Mouse (Mus musculus) frontal cortex, postnatal 14 days (tissue): ENCODE measurements around the gene Dll4.

Experiments used
- DNase-seq, 2 experiments: peaks; one replicate each; pipeline ENCODE4 v3.0.0; 2022; ENCODE audit warnings: low spot score in 2 of 2

Dll4 gene

DNA sequence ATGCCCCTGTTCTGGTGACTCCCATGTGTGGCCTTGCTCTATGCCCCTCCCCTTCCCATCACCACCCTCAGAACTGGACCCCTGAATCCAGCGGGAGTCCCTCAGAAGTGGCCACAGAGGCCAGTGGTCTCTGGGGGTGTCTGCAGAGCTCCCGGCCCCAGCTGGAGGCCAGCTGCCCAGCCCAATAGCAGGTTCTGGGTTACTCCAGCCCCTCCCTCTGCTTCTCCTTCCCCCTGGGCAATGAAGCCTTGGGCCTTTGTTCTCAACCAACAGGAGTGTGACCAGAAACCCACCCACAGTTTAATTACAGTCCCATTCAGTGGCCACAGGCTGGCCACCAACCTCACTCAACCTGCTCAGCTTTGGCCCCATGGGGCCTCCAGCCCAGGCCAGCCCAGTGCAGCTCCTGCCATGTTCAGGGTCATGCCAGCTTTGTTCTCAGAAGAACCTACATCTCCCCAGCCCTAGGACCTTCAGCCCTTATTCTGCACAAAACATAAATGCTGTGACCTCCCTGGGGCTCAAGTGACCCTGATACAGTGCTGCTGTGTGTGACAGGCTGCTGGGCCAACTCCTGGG, 13.1 kb upstream of the Dll4 start:
- no peak for DNase-seq

DNA sequence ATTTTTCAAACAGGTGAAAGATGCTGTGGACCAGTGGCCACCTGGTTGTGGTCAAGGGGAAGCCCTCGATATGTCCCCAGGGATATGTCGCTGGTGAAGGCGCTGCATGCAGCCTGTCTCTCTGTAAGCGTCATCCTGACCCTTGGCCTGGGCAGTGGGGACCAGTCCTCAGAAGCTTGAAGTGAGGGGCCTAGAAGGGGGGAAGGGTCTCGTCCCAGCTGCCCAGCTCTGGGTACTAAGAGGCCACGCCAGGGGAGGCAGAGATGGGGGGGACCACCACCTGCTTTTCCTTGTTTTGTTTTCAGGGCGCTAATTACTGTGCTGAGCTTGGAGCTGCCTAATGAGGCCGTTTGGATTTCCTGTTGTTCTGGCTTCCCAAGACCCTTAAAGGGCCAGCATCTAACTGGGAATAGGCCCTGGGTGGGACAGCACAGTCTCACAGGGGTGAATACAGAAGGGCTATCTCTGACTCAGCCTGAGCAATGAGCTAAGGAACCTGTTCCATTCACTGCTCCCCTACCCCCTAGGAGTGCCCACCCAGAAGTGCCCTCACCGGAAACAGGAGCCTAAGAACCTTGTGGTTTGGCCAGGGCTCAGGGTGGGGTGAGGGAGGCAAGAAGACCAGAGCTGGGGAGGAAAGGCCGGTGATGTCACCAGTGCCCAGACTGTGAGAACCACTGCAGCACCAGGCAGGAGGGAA, 11.7 kb upstream of the Dll4 start:
- DNase-seq = no peak

DNA sequence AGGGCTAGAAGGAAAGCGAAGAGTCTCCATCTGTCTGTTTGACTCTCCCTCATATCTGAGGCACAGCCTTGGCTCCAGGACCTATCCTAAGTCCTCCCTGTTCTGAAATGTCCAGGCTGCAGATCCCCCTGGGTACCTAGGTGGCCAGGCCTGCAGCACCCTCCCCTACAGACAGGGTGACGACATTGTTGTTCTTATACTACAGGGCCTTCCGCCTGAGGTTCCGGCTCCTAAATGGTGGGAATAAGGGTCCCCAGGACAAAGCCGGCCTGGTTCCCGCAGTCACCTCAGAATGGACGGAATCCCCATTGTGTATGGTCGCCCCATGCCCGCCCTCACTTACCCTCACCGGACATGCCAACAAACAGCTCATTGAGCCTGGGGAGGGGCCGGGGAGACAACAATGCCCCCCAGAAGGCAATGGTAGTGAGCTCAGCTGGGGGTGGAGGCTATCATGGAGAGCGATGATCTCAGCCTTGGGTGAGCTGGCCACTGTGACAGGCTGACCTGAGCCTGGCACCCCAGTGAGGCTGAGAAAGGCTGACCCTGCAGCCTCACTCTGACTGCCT, 10.8 kb upstream of the Dll4 start:
- DNase-seq = no peak

DNA sequence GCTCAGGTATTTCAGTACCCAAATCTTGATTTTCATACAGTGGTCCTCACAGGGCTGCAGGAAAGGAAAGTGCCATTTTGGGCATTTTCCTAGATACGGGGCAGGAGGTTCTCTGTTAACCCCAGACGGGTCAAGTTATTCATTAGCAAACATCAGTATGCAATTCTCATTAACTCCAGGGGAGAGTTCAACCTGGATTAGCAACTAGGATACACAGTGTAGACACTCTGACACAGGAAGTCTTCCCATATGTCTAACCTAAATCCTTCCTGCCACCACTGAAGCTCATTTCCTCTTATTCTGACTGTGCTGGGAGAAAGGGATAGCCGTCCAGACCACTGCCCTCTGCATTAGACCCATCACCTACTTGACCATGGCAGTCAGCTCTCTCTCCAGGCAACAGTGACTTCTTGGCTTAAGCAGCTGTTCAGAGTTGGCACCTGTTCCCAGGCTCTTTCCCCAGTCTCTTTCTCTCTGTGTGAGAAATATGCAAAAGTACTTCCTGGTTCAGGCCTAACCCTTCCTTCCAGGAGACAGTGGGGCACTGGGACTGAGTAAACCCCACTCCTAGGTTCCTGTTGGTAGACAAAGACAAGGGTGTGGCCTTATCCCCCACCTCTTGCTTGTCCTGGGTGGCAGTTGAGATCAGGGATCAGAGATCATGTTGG, 7.4 kb upstream of the Dll4 start:
- DNase-seq = no peak

DNA sequence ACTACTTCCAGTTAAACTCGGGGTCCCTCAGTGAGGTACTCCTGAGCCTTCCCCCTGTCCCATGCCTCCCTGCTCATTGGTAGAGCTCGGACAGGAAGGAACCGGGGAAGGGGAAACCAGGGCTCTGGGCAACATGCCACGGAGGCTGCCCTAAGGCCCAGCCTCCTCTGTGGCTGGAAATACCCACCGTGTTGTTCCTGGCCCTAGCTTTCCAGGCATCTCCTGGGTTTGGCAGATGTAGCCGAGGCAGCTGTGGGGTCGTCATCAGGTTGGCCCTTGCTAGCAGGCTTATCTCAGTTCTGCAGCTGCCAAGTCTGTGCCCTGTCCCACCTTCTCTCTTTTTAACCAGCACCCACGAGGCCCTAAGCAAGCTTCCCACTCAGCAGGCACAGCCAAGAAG, 5.0 kb upstream of the Dll4 start:
- no peak for DNase-seq

DNA sequence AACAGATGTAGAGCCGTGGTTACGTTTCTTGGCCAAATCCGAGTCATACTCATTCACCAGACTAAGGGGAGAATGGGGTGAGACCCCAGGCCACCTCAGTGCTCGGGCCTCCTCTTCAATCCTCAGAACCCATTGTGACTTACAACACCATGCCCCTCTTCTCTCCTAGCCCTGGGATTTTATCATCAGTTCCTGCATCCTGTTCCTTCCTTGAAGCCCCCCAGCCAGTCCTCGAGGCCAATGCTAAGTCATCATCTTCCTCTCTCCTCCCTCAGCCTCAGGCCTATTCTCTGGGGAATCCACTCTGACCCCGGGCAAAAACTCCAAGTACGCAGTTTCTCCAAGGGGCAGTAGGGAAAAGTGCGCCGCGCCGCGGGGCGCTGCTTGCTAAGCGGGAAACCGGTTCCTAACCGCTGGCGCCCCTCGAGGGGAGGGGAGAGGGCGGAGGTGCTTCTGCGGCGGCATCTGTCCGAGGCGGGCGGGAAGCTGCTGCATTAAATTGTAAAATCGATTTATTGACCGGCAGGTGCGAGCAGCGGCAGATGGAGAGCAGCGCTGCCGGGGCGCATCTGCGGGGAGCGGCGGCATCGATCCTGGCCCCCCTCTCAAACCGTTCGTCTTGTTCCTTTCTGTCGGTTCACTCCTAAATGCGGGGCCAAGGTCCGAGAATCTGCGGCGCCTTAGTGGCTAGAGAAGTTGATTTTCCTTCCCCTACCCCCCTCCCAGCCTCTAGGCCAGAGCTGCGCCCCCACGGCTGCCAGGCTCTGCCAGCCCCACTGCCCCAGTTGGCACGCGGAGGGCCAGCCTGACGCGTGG, 3.6 kb upstream of the Dll4 start:
- DNase-seq = no peak

DNA sequence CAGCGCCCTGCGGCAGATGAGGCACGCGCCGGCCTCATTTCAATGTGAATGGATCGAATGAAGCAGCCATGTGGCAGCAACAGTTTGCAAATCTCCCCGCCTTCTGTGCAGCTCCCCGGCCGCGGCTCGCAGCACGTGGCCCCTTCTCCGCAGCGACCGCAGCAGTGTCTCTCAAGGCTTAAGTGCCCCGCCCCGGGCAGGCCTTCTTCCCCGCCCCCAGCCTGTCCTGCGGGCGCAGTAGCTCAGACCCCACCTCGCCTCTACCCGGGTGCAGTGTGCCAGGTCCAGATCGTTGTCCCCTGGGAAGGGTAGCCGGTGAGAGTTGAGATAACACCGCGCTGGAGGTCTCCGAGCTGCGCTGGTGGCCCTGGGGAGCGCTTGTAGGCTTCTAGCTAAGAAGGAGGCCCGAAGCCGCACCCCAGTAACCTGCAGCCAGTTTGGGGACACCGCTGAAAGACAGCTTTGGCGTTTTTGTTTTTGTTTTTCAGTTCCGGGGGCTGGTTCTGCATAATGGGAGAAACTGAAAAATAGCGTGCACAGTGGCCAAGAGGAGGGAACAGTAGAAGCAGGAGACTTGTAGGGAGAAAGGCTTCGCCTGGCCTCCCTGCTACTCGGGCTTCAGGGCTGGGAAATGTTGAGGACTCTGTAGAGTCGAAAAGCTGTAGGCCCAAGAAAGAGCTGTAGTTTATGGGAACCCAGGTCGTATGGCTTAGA, 2.8 kb upstream of the Dll4 start:
- peak; percentile 52 for DNase-seq

DNA sequence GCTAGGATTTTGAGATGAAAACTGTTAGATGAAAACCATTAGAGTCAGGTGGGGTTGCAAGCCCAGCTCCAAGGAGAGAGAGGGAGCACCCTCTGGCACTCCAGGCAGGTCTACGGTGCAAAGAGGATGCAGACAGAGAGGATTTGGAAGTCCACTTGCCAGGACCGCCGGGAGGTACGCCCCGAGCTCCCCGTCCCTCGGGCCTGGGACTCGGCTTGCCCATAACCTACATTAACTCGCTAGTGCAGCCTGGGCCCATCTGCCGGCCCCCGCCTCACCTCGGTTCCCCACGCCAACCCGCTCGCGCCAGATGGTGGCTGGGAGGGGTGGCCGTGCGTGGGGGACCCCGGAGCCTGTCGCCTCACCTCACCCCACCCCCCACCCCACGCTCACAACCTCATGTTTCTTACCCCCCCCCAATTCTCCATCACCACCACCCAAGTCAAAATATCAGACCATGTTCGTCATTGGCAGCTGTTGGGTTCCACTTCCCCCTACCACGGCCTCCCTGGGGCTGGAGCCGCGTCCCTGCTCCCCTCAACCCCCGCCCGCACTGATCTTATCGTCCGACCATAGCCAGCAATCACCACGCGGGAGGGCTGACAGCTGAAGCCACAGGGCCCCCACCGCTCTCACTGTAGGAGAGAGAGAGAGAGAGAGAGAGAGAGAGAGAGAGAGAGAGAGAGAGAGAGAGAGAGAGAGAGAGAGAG, 1.6 kb upstream of the Dll4 start:
- no peak for DNase-seq

DNA sequence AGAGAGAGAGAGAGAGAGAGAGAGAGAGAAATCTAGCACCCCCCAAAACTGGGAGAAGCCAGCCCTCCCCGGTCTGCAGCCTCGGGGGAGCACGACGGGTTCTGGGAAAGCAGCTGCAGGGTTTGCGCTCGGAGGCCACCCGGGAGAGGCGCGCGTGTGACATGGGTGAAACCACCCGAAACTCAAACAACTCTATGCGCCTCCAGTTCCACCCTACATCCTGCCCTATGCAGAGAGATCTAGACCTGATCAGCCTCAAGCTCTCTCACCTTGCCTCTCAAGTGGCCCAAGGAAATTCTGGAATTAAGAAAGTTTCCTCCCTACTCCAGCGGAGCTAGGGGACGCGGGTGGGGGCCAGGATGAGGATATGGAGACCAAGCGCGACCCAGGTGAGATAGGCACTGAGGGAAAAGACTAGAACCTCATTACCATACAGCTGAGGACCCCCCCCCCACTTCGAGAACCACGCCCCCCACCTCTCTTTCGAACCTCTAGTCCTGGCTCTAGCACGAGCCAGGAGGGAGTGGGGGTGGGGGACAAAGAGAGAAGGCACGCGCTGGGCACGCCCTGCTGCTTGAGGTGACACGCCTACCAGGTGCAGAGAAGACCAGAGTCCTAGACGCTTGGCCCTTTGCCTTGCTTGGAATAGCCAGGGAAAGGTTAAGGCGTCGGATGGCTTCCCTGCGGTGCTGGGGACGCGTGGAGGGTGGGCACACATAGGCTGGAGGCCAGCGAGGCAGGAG, 837 bp upstream of the Dll4 start:
- no peak for DNase-seq

DNA sequence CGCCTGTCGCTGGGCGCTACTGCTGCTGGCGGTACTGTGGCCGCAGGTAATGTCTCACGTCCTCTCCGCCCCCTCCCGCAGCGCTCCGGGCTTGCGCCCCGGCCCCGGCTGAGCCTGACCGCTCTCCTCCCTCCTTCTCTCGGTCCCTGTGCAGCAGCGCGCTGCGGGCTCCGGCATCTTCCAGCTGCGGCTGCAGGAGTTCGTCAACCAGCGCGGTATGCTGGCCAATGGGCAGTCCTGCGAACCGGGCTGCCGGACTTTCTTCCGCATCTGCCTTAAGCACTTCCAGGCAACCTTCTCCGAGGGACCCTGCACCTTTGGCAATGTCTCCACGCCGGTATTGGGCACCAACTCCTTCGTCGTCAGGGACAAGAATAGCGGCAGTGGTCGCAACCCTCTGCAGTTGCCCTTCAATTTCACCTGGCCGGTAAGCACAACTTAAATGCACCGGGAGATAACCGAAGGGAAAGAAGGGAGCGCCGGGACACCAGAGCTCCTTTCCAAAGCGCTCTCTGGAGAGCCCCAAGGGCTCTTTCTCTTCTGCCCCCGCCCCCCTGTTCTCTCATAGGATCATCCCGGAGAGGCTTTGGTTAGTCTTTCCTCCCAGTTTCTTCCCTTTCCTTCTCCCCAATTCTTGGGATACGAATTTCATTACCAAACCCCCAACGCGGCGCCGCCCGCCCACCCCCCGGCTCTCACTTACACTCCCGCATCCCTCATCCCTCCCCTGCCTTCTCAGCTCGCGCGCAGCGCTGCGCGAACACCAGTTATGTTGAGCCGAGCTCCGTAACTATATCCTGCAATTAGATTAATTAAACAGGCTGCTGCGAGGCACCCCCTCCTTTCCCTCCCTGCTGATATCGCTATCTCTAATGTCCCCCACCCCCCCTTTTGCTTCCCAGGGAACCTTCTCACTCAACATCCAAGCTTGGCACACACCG, 847 bp downstream of the Dll4 start:
- no peak for DNase-seq

DNA sequence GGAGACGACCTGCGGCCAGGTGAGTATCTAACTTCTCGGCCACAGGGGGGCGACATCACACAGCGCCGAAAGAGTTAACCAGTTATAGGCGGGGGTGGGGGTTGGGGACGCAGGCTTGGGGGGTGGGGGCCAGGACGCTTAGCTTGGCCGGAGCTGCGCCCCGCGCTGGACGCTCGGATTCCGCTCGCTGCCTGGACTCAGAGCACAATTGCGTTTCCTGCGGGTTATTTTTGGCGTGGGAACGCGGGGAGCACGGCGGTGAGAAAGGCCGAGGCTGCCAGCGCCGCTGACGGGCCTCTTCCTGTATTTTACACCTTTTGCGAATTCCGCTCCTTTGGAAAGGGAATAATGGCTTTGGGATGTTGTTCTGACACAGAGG, 1.5 kb downstream of the Dll4 start:
- no peak for DNase-seq

DNA sequence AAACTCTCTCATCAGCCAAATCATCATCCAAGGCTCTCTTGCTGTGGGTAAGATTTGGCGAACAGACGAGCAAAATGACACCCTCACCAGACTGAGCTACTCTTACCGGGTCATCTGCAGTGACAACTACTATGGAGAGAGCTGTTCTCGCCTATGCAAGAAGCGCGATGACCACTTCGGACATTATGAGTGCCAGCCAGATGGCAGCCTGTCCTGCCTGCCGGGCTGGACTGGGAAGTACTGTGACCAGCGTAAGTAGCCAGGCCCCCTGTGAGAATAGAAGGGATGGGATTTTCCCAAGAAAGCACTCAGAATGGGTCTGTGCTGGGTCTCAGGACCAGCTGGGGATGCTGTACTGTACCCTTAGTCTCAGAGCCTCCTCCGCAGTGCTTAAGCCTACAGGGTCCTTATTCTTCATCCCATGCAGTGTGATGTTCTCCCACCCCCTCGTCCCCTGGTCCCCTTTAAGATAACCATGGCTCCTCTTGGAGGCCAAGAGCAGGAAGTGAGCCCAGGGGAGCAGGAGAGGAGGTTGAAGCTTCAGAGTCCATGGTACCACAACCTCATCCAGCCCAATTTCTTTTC, 2.5 kb downstream of the Dll4 start:
- DNase-seq = no peak

DNA sequence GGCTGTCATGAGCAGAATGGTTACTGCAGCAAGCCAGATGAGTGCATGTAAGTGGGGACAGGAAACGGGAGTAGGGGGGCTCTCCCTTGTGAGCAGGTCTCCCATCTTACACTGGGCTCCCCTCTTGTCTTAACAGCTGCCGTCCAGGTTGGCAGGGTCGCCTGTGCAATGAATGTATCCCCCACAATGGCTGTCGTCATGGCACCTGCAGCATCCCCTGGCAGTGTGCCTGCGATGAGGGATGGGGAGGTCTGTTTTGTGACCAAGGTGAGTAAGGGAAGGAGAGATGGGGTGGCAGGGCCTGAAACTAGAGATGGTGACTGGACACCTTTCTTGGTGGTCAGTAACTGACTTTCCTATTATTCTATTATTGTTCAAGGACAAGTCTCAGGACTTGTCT, 3.0 kb downstream of the Dll4 start:
- DNase-seq = no peak

DNA sequence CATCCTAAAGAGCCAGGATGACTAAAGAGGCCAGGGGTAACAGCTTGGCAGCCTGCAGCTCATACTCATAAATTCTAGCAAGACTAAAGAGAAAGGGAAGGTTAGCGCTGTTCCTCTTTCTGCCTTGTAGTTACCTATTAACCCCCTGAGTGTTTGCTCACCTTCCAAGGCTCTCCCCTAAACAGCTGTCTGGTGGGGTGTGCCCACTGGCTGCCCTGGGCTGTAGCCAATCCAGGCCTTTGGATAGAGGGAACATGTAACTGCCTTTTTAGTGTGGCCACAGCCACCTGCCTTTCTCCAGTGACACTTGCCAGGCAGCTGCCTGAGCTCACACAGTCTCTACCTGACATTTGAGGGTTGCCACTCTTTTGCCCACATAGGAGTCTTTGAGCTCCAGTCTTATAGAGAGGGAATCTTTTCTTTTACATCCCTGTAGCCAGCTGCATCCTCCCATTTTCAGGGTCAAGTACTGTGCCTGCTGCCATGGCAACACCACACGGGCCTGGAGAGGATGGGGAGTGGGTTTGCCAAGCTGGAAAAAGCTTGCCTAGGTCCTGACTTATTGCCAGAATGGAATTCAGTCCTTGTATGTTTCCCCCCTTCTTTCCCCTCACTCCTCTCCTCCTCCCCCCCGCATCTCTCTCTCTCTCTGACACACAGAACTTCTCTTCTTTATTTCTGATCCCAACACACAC, 3.7 kb downstream of the Dll4 start:
- no peak for DNase-seq

DNA sequence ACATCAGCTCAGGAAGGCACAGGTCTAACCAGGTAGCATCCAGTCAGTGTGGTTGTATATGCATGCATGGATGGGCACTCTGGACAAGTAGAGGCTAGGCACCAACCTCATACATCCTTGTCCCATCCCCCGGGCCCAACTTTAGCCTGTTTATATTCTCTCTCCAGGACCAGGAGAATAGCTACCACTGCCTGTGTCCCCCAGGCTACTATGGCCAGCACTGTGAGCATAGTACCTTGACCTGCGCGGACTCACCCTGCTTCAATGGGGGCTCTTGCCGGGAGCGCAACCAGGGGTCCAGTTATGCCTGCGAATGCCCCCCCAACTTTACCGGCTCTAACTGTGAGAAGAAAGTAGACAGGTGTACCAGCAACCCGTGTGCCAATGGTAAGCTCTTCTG, 5.2 kb downstream of the Dll4 start:
- no peak for DNase-seq

DNA sequence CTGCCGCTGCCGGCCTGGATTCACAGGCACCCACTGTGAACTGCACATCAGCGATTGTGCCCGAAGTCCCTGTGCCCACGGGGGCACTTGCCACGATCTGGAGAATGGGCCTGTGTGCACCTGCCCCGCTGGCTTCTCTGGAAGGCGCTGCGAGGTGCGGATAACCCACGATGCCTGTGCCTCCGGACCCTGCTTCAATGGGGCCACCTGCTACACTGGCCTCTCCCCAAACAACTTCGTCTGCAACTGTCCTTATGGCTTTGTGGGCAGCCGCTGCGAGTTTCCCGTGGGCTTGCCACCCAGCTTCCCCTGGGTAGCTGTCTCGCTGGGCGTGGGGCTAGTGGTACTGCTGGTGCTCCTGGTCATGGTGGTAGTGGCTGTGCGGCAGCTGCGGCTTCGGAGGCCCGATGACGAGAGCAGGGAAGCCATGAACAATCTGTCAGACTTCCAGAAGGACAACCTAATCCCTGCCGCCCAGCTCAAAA, 6.6 kb downstream of the Dll4 start:
- DNase-seq = no peak

DNA sequence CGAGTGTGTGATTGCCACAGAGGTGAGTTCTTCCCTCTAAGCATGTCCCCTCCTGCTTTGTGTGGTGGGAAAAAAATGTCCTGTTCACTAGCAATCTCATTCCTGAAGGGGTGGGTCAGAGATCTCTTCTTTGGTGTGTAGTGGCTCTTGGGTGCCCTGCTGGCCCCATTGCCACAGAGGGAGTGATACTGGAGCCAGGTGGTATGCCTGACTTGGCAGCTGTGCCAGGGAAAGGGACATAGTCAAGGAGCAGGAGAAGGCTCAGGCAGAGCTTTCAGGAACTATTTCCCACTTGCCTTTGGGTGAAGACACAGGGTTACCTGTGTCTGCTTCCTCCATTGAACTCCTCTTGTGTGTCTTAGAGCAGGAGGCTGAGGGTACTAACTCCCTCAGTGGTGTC, 8.6 kb downstream of the Dll4 start:
- DNase-seq = no peak

DNA sequence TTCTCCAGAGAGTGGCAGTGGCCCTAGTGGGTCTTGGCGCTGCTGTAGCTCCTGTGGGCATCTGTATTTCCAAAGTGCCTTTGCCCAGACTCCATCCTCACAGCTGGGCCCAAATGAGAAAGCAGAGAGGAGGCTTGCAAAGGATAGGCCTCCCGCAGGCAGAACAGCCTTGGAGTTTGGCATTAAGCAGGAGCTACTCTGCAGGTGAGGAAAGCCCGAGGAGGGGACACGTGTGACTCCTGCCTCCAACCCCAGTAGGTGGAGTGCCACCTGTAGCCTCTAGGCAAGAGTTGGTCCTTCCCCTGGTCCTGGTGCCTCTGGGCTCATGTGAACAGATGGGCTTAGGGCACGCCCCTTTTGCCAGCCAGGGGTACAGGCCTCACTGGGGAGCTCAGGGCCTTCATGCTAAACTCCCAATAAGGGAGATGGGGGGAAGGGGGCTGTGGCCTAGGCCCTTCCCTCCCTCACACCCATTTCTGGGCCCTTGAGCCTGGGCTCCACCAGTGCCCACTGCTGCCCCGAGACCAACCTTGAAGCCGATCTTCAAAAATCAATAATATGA, 9.5 kb downstream of the Dll4 start:
- DNase-seq = no peak
